Mouse (Mus musculus): ENCODE results near the gene Gm20431. TPM values are rescaled to one million over a fixed set of nuclear protein-coding genes. Genes with fewer than 3 reads are reported as not detected.

The Gm20431 gene
- 8.8 and 10.0 TPM in 2 replicates for polyA plus RNA-seq (2015; fragmentation: Nextera tagmentation; extraction: Ambion mirVana)

- H3K9ac ChIP-seq (ENCODE audit: low read depth, low read length): peak within 1 kb of the TSS; percentile 74
- no peaks in the 10 kb centered on the region for H3K27me3 ChIP-seq (replicated peaks; ENCODE audit: control insufficient read depth, insufficient read depth, low read length)
- peak within 1 kb of the TSS; percentile 60 for H3K27ac ChIP-seq (ENCODE audit: low read depth, low read length)
- H3K9me3 ChIP-seq (ENCODE audit: control insufficient read depth): no peaks in the 10 kb centered on the region
- under 1% methylated on average over 88 of the region's 110 CpGs for WGBS
- peak within 1 kb of the TSS; percentile 74 for H3K4me3 ChIP-seq (ENCODE audit: low read depth, low read length)
- peak within 1 kb of the TSS; percentile 93 for H3K4me2 ChIP-seq (replicated peaks; ENCODE audit: low read depth)
- H3K4me1 ChIP-seq (replicated peaks; ENCODE audit: control insufficient read depth, insufficient read depth, low read length): peaks cover 24% of the 10 kb centered on the region
- peaks cover 4% of the 10 kb centered on the region; the same call in 1 of the 2 replicates for H3K36me3 ChIP-seq (ENCODE audit: control insufficient read depth, insufficient read depth)
- TF ChIP-seq CTCF (IDR thresholded peaks at IDR 0.05; ENCODE audit: low read depth): 0 out of 2 replicates have a peak, but pooled peaks have one; percentile 1
- peak; percentile 98 for ATAC-seq
Observed at GRCm38 (mm10) chr2:167661270-167662203, at the start of gene Gm20431. Gm20431 (minus strand) TSS chr2:167661496.

GRCm38 (mm10) chr2:167710574-167710973 is 49.3 kb upstream of the Gm20431 start:
- no peak overlapping the region for H3K4me2 ChIP-seq (replicated peaks; ENCODE audit: low read depth)
- peaks cover 4% of the 10 kb centered on the region for H3K4me1 ChIP-seq (replicated peaks; ENCODE audit: control insufficient read depth, insufficient read depth, low read length)
- no peak overlapping the region for H3K27ac ChIP-seq (ENCODE audit: low read depth, low read length)
- no peak for TF ChIP-seq CTCF (IDR thresholded peaks at IDR 0.05; ENCODE audit: low read depth)
- no peak overlapping the region for H3K9ac ChIP-seq (ENCODE audit: low read depth, low read length)
- 33% methylated on average over 6 of the region's 6 CpGs for WGBS
- no peaks in the 10 kb centered on the region for H3K9me3 ChIP-seq (ENCODE audit: control insufficient read depth)
- H3K4me3 ChIP-seq (ENCODE audit: low read depth, low read length): no peak overlapping the region
- no peaks in the 10 kb centered on the region for H3K27me3 ChIP-seq (replicated peaks; ENCODE audit: control insufficient read depth, insufficient read depth, low read length)
- H3K36me3 ChIP-seq (ENCODE audit: control insufficient read depth, insufficient read depth): no peaks in the 10 kb centered on the region
- ATAC-seq: no peak

- no peaks in the 10 kb centered on the region for H3K27me3 ChIP-seq (replicated peaks; ENCODE audit: control insufficient read depth, insufficient read depth, low read length)
- peaks cover 4% of the 10 kb centered on the region for H3K4me1 ChIP-seq (replicated peaks; ENCODE audit: control insufficient read depth, insufficient read depth, low read length)
- no peak overlapping the region for H3K4me3 ChIP-seq (ENCODE audit: low read depth, low read length)
- H3K4me2 ChIP-seq (replicated peaks; ENCODE audit: low read depth): no peak overlapping the region
- no peaks in the 10 kb centered on the region for H3K9me3 ChIP-seq (ENCODE audit: control insufficient read depth)
- H3K36me3 ChIP-seq (ENCODE audit: control insufficient read depth, insufficient read depth): no peaks in the 10 kb centered on the region
- peak; percentile 53 for ATAC-seq
- no peak overlapping the region for H3K9ac ChIP-seq (ENCODE audit: low read depth, low read length)
- no peak for TF ChIP-seq CTCF (IDR thresholded peaks at IDR 0.05; ENCODE audit: low read depth)
- H3K27ac ChIP-seq (ENCODE audit: low read depth, low read length): no peak overlapping the region
- 47% methylated on average over 6 of the region's 6 CpGs for WGBS
Observed at GRCm38 (mm10) chr2:167709969-167710368, 48.7 kb upstream of the Gm20431 start.

- Histone ChIP-seq H3K27me3 (replicated peaks; ENCODE audit: control insufficient read depth, insufficient read depth, low read length) (no peaks in the 10 kb centered on the region), H3K36me3 (ENCODE audit: control insufficient read depth, insufficient read depth) (no peaks in the 10 kb centered on the region), H3K27ac (ENCODE audit: low read depth, low read length) (no peak overlapping the region), H3K4me3 (ENCODE audit: low read depth, low read length) (no peak overlapping the region), H3K9me3 (ENCODE audit: control insufficient read depth) (no peaks in the 10 kb centered on the region), H3K4me1 (replicated peaks; ENCODE audit: control insufficient read depth, insufficient read depth, low read length) (peaks cover 4% of the 10 kb centered on the region), H3K4me2 (replicated peaks; ENCODE audit: low read depth) (no peak overlapping the region), H3K9ac (ENCODE audit: low read depth, low read length) (no peak overlapping the region)
- TF ChIP-seq CTCF (IDR thresholded peaks at IDR 0.05; ENCODE audit: low read depth): no peak
- WGBS: 61% methylated on average over 15 of the region's 15 CpGs
- no peak for ATAC-seq
Observed at GRCm38 (mm10) chr2:167708373-167708772, 47.1 kb upstream of the Gm20431 start.

GRCm38 (mm10) chr2:167706183-167706939 is 45.1 kb upstream of the Gm20431 start:
- Histone ChIP-seq H3K4me1 (replicated peaks; ENCODE audit: control insufficient read depth, insufficient read depth, low read length) (peaks cover 4% of the 10 kb centered on the region), H3K9ac (ENCODE audit: low read depth, low read length) (peak overlapping the region; percentile 48; the same call in 1 of the 2 replicates), H3K4me3 (ENCODE audit: low read depth, low read length) (no peak overlapping the region), H3K9me3 (ENCODE audit: control insufficient read depth) (no peaks in the 10 kb centered on the region), H3K36me3 (ENCODE audit: control insufficient read depth, insufficient read depth) (no peaks in the 10 kb centered on the region), H3K27me3 (replicated peaks; ENCODE audit: control insufficient read depth, insufficient read depth, low read length) (no peaks in the 10 kb centered on the region), H3K4me2 (replicated peaks; ENCODE audit: low read depth) (no peak overlapping the region), H3K27ac (ENCODE audit: low read depth, low read length) (peak overlapping the region; percentile 64; the same call in 1 of the 2 replicates)
- ATAC-seq: peak; percentile 82
- 41% methylated on average over 11 of the region's 11 CpGs for whole genome bisulfite sequencing
- TF ChIP-seq CTCF (IDR thresholded peaks at IDR 0.05; ENCODE audit: low read depth): no peak

GRCm38 (mm10) chr2:167704409-167704808 is 43.1 kb upstream of the Gm20431 start:
- no peaks in the 10 kb centered on the region for H3K36me3 ChIP-seq (ENCODE audit: control insufficient read depth, insufficient read depth)
- no peak overlapping the region for H3K4me2 ChIP-seq (replicated peaks; ENCODE audit: low read depth)
- H3K4me1 ChIP-seq (replicated peaks; ENCODE audit: control insufficient read depth, insufficient read depth, low read length): peaks cover 4% of the 10 kb centered on the region
- no peak overlapping the region for H3K9ac ChIP-seq (ENCODE audit: low read depth, low read length)
- WGBS: 80% methylated on average over 4 of the region's 4 CpGs
- ATAC-seq: no peak
- no peaks in the 10 kb centered on the region for H3K27me3 ChIP-seq (replicated peaks; ENCODE audit: control insufficient read depth, insufficient read depth, low read length)
- no peak for TF ChIP-seq CTCF (IDR thresholded peaks at IDR 0.05; ENCODE audit: low read depth)
- no peak overlapping the region for H3K27ac ChIP-seq (ENCODE audit: low read depth, low read length)
- H3K9me3 ChIP-seq (ENCODE audit: control insufficient read depth): no peaks in the 10 kb centered on the region
- H3K4me3 ChIP-seq (ENCODE audit: low read depth, low read length): no peak overlapping the region
